Mouse (Mus musculus): ENCODE data around the gene Ptprn.

- TF ChIP-seq CTCF (conservative IDR thresholded peaks at IDR 0.05 in 1 of 2, IDR thresholded peaks at IDR 0.05 in 1 of 2; ENCODE audit: low read depth in 2 of 2, low read length in 2 of 2) (no peak), MAFK (IDR thresholded peaks at IDR 0.05; ENCODE audit: insufficient replicate concordance, low read length) (no peak), POLR2A (IDR thresholded peaks at IDR 0.05; ENCODE audit: low read depth, low read length) (no peak), TCF12 (IDR thresholded peaks at IDR 0.05; ENCODE audit: low read depth, low read length) (no peak), USF1 (IDR thresholded peaks at IDR 0.05; ENCODE audit: low read depth, low read length) (no peak), SMC3 (IDR thresholded peaks at IDR 0.05; ENCODE audit: low read depth, low read length) (no peak), MAZ (IDR thresholded peaks at IDR 0.05; ENCODE audit: low read depth, low read length) (no peak), TBP (conservative IDR thresholded peaks at IDR 0.05; ENCODE audit: low read depth, low read length) (no peak), EP300 (IDR thresholded peaks at IDR 0.05; ENCODE audit: low read length) (no peak), USF2 (conservative IDR thresholded peaks at IDR 0.05; ENCODE audit: low read depth, low read length) (no peak), E2F4 (IDR thresholded peaks at IDR 0.05; ENCODE audit: insufficient replicate concordance, low read depth, low read length) (no peak)
These were observed 13.2 kb upstream of the Ptprn start for GRCm38 (mm10) chr1:75277195-75278188.
